Mouse (Mus musculus) c-Kit-positive CD71-positive TER-119-negative erythroid progenitor cells, embryonic 14.5 days (primary cell): ENCODE measurements around the gene Inafm1.
A peak's percentile ranks its signal among the peaks of the same experiment; 100 is the strongest.
"Not testable (repeated sequence)": the region's sequence is repeated elsewhere in the genome, so short reads cannot be mapped to it uniquely, and the experiment has no call there.

Source experiments
- DNase-seq: peaks from one replicate; pipeline ENCODE4 v3.0.0-alpha.2; 2013; ENCODE audit warnings: low read depth

Inafm1 gene

DNA sequence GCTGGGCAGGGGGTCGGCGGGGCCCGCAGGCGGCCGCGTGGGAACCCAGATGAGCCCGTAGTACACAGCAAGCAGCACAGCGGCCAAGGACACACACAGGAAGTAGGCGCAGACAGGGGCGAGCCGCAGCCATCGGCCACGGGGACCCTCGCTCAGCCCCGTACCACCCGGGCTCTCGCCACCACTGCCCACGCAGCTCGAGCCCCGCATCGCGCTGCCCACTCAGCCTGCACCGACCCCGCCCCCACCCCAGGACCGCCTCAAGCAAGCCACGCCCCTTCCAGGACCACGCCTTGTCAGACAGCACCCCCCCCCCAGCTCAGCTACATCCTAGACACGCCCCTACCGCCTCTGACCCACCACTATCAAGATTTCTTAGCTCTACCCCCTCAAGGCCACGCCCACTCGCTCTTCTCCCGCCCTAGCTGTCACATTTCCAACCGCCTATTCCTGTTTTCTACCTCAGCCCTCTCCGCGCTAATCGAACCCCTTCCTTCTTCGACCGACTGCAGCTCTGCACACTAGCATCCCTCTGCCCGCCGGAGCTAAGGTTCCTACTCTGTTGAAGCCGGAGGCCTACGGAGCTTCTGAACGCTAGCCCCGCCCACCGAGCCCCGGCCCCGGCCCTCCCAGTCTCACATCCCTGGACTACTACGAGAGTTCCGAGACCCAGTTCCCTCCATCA lies at the start of gene Inafm1:
Gene Inafm1 (minus strand): TSS at position 537 of the 685 bp plus-strand sequence.
- DNase-seq: peak; percentile 92

- DNase-seq: no peak
Measured at GRCm38 (mm10) chr7:16320479-16320878, 47.1 kb upstream of the Inafm1 start.

DNA sequence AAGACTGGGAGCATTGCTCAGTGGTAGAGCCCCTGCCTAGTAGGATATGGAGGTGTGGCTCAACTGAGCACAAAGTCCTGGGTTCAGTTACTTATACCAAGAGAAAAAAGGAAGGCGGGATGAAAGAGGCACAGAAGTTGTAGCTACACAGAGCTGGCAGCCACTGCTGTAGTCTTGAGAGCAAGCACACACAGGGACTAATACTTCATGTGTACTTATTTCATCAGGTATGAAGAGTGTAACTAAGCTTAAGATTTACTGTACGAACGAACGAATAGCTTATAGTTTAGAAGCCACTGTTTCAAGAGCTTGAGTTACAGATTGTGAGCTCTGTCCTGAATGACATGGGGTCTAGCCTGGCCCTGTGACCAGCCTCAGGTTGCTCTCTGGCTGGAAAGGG lies 45.8 kb upstream of the Inafm1 start:
- no peak for DNase-seq

- DNase-seq: no peak
Measured at GRCm38 (mm10) chr7:16317094-16317493, 43.7 kb upstream of the Inafm1 start.

GRCm38 (mm10) chr7:16315222-16315759 lies 41.9 kb upstream of the Inafm1 start:
- DNase-seq: no peak

- DNase-seq: no peak
Measured at GRCm38 (mm10) chr7:16314221-16314775, 40.9 kb upstream of the Inafm1 start.

- DNase-seq: peak; percentile 63
Measured at GRCm38 (mm10) chr7:16313481-16314220, 40.2 kb upstream of the Inafm1 start.

- DNase-seq: peak; percentile 51
Measured at GRCm38 (mm10) chr7:16312672-16313311, 39.4 kb upstream of the Inafm1 start.

GRCm38 (mm10) chr7:16312011-16312671 lies 38.7 kb upstream of the Inafm1 start:
- DNase-seq: no peak

- DNase-seq: peak; percentile 40
Measured at GRCm38 (mm10) chr7:16311453-16312004, 38.1 kb upstream of the Inafm1 start.

DNA sequence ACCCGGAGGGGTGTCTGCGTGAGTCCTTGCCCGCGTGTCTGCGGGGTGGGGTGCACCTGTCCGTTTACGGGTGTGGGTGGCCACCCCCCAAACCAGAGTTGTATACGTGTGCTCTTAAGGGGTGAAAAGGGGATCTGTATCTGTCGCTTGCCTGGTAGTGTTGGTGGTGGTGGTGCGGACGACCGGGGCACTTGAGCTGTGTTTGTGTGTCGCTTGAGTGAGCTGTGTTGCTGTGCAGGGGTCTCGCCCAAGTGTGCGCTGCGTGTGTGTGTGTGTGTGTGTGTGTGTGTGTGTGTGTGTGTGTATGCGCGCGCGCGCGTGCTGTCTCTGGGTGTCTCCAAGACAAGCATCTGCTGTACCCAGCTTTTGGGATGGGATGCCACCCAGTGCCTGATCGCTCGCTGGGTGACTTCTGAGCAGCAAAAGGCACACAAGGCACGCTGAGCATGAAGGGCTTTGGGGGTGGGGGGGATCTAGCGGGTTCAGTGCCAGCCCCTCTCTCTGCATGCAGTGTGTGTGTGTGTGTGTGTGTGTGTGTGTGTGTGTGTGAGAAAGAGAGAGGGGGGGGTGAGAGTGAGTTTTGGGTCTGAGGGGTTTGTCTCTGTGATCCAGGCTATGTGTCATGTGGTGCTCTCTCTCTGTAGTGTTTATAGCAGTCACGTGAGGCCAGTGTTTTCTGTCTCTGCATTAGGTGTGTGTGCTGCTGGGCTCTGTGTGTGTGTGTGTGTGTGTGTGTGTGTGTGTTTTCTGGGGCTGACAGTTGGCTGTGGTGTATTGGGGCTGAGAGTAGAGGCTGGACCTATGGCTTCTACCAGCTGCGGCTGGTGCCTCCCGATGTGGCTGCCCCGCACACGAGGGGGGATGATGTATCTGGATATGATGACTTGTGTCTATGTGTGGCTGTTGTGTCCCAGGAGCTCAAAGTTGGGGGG lies 37.4 kb upstream of the Inafm1 start:
- peak; percentile 49 for DNase-seq

- peak; percentile 77 for DNase-seq
Measured at GRCm38 (mm10) chr7:16310020-16310520, 36.7 kb upstream of the Inafm1 start.

GRCm38 (mm10) chr7:16309318-16310019 lies 36.1 kb upstream of the Inafm1 start:
- DNase-seq: peak; percentile 63

- DNase-seq: no peak
Measured at GRCm38 (mm10) chr7:16308555-16309317, 35.3 kb upstream of the Inafm1 start.

GRCm38 (mm10) chr7:16308093-16308492 lies 34.7 kb upstream of the Inafm1 start, which contains the start of gene Bbc3:
Gene Bbc3 (plus strand): TSS chr7:16308393.
- not testable (repeated sequence) for DNase-seq

DNA sequence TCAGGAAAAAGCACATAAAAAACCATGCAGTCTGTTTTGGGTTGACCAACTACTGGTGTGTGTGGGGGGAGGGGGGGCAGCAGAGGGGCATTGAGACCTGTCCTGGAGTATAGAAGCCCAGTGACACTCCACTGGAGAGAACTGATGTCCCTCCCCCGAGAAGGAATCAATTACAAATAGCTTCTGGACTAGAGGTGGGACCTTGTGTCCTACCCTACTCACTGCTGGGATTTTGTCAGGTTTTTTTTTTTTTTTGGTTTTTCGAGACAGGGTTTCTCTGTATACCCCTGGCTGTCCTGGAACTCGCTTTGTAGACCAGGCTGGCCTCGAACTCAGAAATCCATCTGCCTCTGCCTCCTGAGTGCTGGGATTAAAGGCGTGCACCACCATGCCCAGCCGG lies 33.7 kb upstream of the Inafm1 start:
- DNase-seq: not testable (repeated sequence)

DNA sequence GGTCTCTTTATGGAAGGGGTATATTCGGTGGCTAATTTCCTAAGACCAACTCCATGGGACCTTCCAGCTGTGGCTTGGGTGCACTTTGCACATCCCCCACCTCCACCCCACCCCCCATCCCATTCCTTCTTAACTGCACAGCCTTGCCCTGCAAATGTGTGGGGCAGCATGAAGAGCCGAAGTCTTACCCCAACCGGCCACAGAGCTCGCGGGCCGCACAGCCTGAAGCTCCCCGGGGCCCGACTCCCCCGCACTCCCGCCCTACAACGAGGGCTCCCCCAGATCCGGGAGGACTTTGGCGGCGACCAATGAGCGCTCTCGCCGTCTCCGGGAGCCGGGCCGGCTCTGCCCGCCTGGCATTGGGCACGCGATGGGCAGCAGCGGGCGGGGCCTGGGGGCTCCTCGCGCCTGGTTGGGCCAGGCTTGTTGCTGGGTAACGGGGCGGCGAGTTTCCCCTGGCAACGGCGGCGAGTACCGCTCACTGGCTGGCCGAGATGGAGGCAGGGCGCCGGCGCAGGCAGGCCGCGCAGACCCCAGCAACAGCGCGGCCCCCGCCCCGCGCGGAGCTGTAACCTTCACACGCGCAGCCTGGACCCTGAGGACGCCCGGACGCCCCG lies 26.1 kb upstream of the Inafm1 start:
- DNase-seq: no peak

DNA sequence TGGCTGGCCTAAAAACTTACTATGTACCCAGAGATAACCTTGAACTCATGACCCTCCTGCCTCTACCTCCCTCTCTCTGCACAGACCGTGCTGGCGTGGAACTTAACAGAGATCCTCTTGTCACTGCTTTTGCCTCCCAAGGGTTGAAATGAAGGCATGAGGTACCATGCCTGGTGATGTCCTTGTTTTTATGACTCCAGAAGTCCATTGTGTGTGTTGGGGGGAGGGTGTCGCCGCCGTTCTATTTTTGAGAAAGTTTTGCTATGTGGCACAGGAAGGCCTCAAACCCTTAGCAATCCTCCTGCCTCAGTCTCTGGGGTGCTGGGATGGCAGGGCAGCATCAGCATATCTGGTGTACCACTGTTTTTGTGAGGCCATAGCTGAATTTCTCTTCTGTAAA lies 25.5 kb upstream of the Inafm1 start:
- DNase-seq: no peak
